Mouse (Mus musculus) heart, embryonic 12.5 days (tissue): ENCODE measurements at regions not wholly inside any gene's neighbourhood (a gene's known extent, or its start where the extent isn't known, plus 50 kb on each side); places are given as distances from the start of the nearest gene placed in this dataset.

Experiments used
- ATAC-seq: fragments of 200-750 bp; cut with Nextera tagmentation; 2 replicates; pipeline ENCODE4 v1.8.0; 2017; ENCODE audit warnings: moderate TSS enrichment, moderate library complexity; ENCODE audit not compliant: insufficient number of reproducible peaks, low FRiP score
- H3K27ac ChIP-seq: fragments of 300-500 bp; sonication (generic); 2 replicates; pipeline ENCODE4 v1.5.1; 2016; ENCODE audit warnings: mild to moderate bottlenecking, moderate library complexity; ENCODE audit not compliant: poor library complexity, severe bottlenecking
- H3K27me3 ChIP-seq: fragments of 300-500 bp; sonication (generic); replicated peaks from 2 replicates; pipeline ENCODE4 v1.6.1; 2016; ENCODE audit warnings: mild to moderate bottlenecking, moderate library complexity
- H3K36me3 ChIP-seq: fragments of 300-500 bp; sonication (generic); 2 replicates; pipeline ENCODE4 v1.6.1; 2016; ENCODE audit warnings: mild to moderate bottlenecking, moderate library complexity
- H3K4me1 ChIP-seq: fragments of 300-500 bp; sonication (generic); replicated peaks from 2 replicates; pipeline ENCODE4 v1.6.1; 2016; ENCODE audit warnings: mild to moderate bottlenecking
- H3K4me2 ChIP-seq: fragments of 300-500 bp; sonication (generic); 2 replicates; pipeline ENCODE4 v1.6.1; 2016; ENCODE audit warnings: mild to moderate bottlenecking, moderate library complexity
- H3K4me3 ChIP-seq: fragments of 300-500 bp; sonication (generic); 2 replicates; pipeline ENCODE4 v1.5.1; 2016; ENCODE audit warnings: mild to moderate bottlenecking
- H3K9ac ChIP-seq: fragments of 300-500 bp; sonication (generic); 2 replicates; pipeline ENCODE4 v1.6.1; 2016; ENCODE audit warnings: mild to moderate bottlenecking, moderate library complexity
- H3K9me3 ChIP-seq: fragments of 300-500 bp; sonication (generic); replicated peaks from 2 replicates; pipeline ENCODE4 v1.6.1; 2016; ENCODE audit warnings: mild to moderate bottlenecking, moderate library complexity
- WGBS: fragments of 180-500 bp; shearing (Covaris S2); methylation state at CpG from one replicate; pipeline ENCODE4 v1.1.7; 2016; 5-methylcytosine and 5-hydroxymethylcytosine counted together

GRCm38 (mm10) chr10:102694810-102695209, 182.8 kb downstream of the Rassf9 start:
- H3K4me2 ChIP-seq, result no peak overlapping the region
- no peak overlapping the region for H3K9ac ChIP-seq
- H3K36me3 ChIP-seq, result no peaks in the 10 kb centered on the region
- 69% methylated on average over 2 of the region's 2 CpGs for WGBS
- ATAC-seq, result no peak
- no peaks in the 10 kb centered on the region for H3K27me3 ChIP-seq
- H3K4me3 ChIP-seq, result no peak overlapping the region
- no peak overlapping the region for H3K27ac ChIP-seq
- no peaks in the 10 kb centered on the region; the same call in 1 of the 2 replicates for H3K9me3 ChIP-seq
- no peaks in the 10 kb centered on the region for H3K4me1 ChIP-seq

GRCm38 (mm10) chr10:102689966-102690365, 177.9 kb downstream of the Rassf9 start:
- Histone ChIP-seq H3K27ac (no peak overlapping the region), H3K9me3 (no peaks in the 10 kb centered on the region; the same call in 1 of the 2 replicates), H3K4me2 (no peak overlapping the region), H3K4me3 (no peak overlapping the region), H3K27me3 (no peaks in the 10 kb centered on the region), H3K9ac (no peak overlapping the region), H3K4me1 (no peaks in the 10 kb centered on the region), H3K36me3 (no peaks in the 10 kb centered on the region)
- 65% methylated on average over 1 of the region's 1 CpGs for WGBS
- no peak for ATAC-seq

- ATAC-seq, result no peak
These were observed 174.8 kb downstream of the Rassf9 start for GRCm38 (mm10) chr10:102686667-102687397.

GRCm38 (mm10) chr10:102685833-102686434, 173.9 kb downstream of the Rassf9 start:
- no peak for ATAC-seq
- H3K9ac ChIP-seq, result no peak overlapping the region
- no peak overlapping the region for H3K4me3 ChIP-seq
- no peak overlapping the region for H3K4me2 ChIP-seq
- no peaks in the 10 kb centered on the region for H3K27me3 ChIP-seq
- H3K9me3 ChIP-seq, result no peaks in the 10 kb centered on the region
- no peaks in the 10 kb centered on the region for H3K36me3 ChIP-seq
- 83% methylated on average over 7 of the region's 7 CpGs for WGBS
- H3K4me1 ChIP-seq, result no peaks in the 10 kb centered on the region
- no peak overlapping the region for H3K27ac ChIP-seq

More at GRCm38 (mm10) chr10:102686667-102687397, 174.8 kb downstream of the Rassf9 start:
- Histone ChIP-seq H3K27me3 (no peaks in the 10 kb centered on the region), H3K9ac (no peak overlapping the region), H3K27ac (no peak overlapping the region), H3K36me3 (no peaks in the 10 kb centered on the region), H3K4me3 (no peak overlapping the region), H3K9me3 (no peaks in the 10 kb centered on the region), H3K4me2 (no peak overlapping the region), H3K4me1 (no peaks in the 10 kb centered on the region)
- 69% methylated on average over 14 of the region's 14 CpGs for WGBS

GRCm38 (mm10) chr10:102667359-102667758, 155.3 kb downstream of the Rassf9 start:
- H3K4me2 ChIP-seq, result no peak overlapping the region
- H3K27me3 ChIP-seq, result no peaks in the 10 kb centered on the region
- H3K4me3 ChIP-seq, result no peak overlapping the region
- no peaks in the 10 kb centered on the region for H3K4me1 ChIP-seq
- H3K9ac ChIP-seq, result no peak overlapping the region
- 56% methylated on average over 5 of the region's 5 CpGs for WGBS
- H3K36me3 ChIP-seq, result no peaks in the 10 kb centered on the region
- ATAC-seq, result no peak
- H3K9me3 ChIP-seq, result no peaks in the 10 kb centered on the region
- H3K27ac ChIP-seq, result no peak overlapping the region

GRCm38 (mm10) chr10:102659683-102660082, 147.7 kb downstream of the Rassf9 start:
- no peak; the same call in 1 of the 2 replicates for ATAC-seq
- Histone ChIP-seq H3K4me2 (no peak overlapping the region), H3K9ac (no peak overlapping the region), H3K9me3 (no peaks in the 10 kb centered on the region), H3K36me3 (no peaks in the 10 kb centered on the region), H3K27ac (no peak overlapping the region), H3K4me1 (no peaks in the 10 kb centered on the region), H3K27me3 (no peaks in the 10 kb centered on the region), H3K4me3 (no peak overlapping the region)
- 84% methylated on average over 6 of the region's 6 CpGs for WGBS

- 67% methylated on average over 2 of the region's 2 CpGs for WGBS
- H3K36me3 ChIP-seq, result no peaks in the 10 kb centered on the region
- H3K4me3 ChIP-seq, result no peak overlapping the region
- no peak overlapping the region for H3K4me2 ChIP-seq
- no peaks in the 10 kb centered on the region for H3K9me3 ChIP-seq
- H3K4me1 ChIP-seq, result no peaks in the 10 kb centered on the region
- no peaks in the 10 kb centered on the region for H3K27me3 ChIP-seq
- H3K27ac ChIP-seq, result no peak overlapping the region
- no peak for ATAC-seq
- no peak overlapping the region for H3K9ac ChIP-seq
These were observed 124.5 kb downstream of the Rassf9 start for GRCm38 (mm10) chr10:102636507-102636906.

- H3K27ac ChIP-seq, result no peak overlapping the region
- H3K4me2 ChIP-seq, result no peak overlapping the region
- no peak overlapping the region for H3K4me3 ChIP-seq
- H3K36me3 ChIP-seq, result no peaks in the 10 kb centered on the region
- H3K9ac ChIP-seq, result no peak overlapping the region
- 66% methylated on average over 4 of the region's 4 CpGs for WGBS
- H3K9me3 ChIP-seq, result no peaks in the 10 kb centered on the region
- no peaks in the 10 kb centered on the region for H3K27me3 ChIP-seq
- ATAC-seq, result no peak
- H3K4me1 ChIP-seq, result no peaks in the 10 kb centered on the region
These were observed 121.4 kb downstream of the Rassf9 start for GRCm38 (mm10) chr10:102633438-102633837.

GRCm38 (mm10) chr10:102628609-102629008, 116.6 kb downstream of the Rassf9 start:
- no peak overlapping the region for H3K4me2 ChIP-seq
- H3K36me3 ChIP-seq, result no peaks in the 10 kb centered on the region
- H3K9me3 ChIP-seq, result no peaks in the 10 kb centered on the region
- no peak overlapping the region for H3K9ac ChIP-seq
- no peak overlapping the region for H3K4me3 ChIP-seq
- H3K27ac ChIP-seq, result no peak overlapping the region
- no peaks in the 10 kb centered on the region for H3K27me3 ChIP-seq
- no peaks in the 10 kb centered on the region for H3K4me1 ChIP-seq
- no peak for ATAC-seq

GRCm38 (mm10) chr10:102623895-102624294, 111.9 kb downstream of the Rassf9 start:
- WGBS, result 74% methylated on average over 3 of the region's 3 CpGs
- Histone ChIP-seq H3K9ac (no peak overlapping the region), H3K4me2 (no peak overlapping the region), H3K36me3 (no peaks in the 10 kb centered on the region), H3K4me1 (no peaks in the 10 kb centered on the region), H3K9me3 (no peaks in the 10 kb centered on the region), H3K4me3 (no peak overlapping the region), H3K27ac (no peak overlapping the region), H3K27me3 (no peaks in the 10 kb centered on the region)
- no peak for ATAC-seq

GRCm38 (mm10) chr10:102622583-102623008, 110.6 kb downstream of the Rassf9 start:
- WGBS, result 47% methylated on average over 2 of the region's 2 CpGs
- no peak for ATAC-seq

More at GRCm38 (mm10) chr10:102622583-102623008, 110.6 kb downstream of the Rassf9 start:
- no peak overlapping the region for H3K4me3 ChIP-seq
- H3K9me3 ChIP-seq, result no peaks in the 10 kb centered on the region
- no peaks in the 10 kb centered on the region for H3K36me3 ChIP-seq
- no peak overlapping the region for H3K27ac ChIP-seq
- H3K4me1 ChIP-seq, result no peaks in the 10 kb centered on the region
- no peaks in the 10 kb centered on the region for H3K27me3 ChIP-seq
- H3K9ac ChIP-seq, result no peak overlapping the region
- H3K4me2 ChIP-seq, result no peak overlapping the region
